Mouse (Mus musculus): Measurements from ENCODE around the gene Auh.

The Auh gene

DNA sequence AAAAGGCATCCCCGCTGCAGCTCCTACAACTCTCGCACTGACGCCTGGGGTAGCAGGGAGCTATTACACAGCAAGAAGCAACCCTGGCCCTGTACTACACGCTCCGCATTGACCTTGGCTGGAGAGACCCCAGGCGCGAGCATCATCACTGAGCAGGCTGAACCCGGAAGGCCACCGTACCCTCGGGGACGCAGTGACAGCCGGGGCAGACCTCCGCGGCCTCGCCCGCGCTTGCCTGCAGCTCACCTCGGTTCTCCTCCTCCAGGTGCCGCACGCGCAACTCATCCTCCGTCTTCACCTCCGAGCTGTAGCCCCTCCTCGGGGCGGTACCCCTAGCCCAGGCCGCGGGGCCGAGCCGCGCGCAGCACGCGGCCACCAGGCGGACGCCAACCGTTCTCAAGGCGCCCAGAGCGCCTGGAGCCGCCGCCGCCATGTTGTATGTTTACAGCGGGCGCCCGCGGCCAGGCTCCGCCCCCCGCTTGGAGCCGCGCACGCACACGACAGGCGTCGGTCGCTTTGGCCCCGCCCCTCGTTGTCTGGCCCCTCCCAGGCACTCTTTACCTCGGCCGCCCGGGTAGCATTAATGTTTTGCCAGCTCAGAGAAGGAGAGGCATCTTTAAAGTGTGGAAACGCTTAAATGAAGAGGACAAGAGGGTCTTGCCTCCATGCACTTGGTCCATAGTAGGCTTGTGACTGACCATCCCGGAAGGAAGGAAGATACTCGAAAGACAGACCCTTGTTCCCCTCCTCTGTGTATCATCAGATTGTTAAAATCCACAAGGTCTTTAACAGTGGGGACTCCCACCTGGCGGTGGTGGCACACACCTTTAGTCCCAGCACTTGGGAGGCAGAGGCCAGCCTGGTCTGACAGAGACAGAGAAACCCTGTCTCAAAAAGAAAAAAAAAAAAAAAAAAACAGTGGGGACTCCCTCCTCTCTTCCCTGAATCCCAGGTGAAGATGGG, at the start of gene Auh:
Gene Auh (minus strand): TSS at position 473 of the 963 bp plus-strand sequence.
- in situ Hi-C loops (cut with MboI, MseI) = no loop called here

DNA sequence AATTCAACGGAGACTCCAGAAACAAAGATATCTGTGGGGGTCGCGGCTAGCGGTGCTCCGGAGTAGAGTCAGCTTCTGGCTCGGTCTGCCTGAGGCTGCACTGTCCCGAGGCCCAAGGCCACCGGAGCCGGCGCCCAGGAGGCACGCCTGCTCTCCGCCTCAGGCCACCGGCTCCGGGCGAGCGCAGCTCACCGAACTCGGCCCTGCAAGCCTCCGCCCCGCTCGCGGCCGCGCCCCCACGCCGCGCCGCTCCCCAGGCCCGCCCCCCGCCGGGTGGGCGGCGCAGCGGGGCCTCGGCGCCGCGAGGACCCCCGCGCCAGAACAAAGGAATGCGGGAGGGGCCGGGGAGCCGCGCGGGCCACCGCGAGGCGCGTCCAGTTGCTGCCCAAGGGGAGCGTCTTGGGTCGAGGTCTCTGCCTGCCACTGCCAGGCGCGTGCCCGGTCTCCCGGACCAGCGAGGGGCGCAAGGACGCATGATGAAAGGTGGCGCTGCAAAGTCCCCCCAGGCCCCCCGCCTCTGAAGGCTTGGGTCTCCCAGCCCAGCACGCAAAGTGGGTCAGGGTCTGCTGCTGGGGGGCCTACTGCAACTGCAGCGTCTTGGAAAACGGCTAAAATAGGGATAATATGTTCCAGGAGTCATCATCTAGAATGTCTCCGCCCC, 49.0 kb upstream of the Auh start:
- in situ Hi-C loops (cut with MboI, MseI) = no loop called here

DNA sequence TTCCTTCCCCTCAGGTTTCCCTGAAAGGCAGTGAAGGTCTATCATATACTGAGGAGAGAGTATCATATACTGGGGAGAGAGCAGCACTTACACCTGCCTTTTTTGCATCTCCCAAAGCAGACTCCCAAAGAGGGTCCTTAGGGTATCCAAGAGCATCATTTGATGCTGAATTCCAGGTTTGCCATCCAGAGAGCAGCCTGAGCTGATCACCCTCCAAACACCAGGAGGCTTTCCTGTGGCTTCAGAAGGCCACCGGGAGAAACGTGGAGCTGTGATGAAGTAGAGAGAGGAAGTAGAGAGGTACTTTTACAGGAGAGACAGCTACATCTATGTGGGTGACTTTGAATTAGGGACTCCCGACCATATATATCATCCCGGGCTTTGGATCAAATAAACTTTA, 48.3 kb upstream of the Auh start:
- in situ Hi-C loops (cut with MboI, MseI) = no loop called here

DNA sequence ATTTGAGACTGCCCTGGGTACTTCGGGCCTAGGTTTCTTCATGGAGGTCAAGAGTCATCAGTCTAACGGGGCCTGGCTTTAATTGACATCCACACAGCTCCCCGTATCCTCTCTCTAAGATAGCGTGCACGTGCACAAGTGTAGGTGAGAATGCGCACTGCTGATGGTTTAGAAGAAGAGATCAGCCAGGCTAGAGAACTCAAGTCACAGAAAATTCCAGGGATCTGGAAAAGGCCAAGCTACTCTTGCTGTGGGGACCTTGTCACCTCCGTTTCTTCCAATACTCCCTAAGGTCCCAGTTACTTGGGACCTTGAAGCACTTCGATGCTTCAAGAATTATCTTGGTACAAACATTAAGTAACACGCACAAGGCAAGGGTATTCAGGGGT, 47.7 kb upstream of the Auh start:
- in situ Hi-C loops (cut with MboI, MseI) = no loop called here

DNA sequence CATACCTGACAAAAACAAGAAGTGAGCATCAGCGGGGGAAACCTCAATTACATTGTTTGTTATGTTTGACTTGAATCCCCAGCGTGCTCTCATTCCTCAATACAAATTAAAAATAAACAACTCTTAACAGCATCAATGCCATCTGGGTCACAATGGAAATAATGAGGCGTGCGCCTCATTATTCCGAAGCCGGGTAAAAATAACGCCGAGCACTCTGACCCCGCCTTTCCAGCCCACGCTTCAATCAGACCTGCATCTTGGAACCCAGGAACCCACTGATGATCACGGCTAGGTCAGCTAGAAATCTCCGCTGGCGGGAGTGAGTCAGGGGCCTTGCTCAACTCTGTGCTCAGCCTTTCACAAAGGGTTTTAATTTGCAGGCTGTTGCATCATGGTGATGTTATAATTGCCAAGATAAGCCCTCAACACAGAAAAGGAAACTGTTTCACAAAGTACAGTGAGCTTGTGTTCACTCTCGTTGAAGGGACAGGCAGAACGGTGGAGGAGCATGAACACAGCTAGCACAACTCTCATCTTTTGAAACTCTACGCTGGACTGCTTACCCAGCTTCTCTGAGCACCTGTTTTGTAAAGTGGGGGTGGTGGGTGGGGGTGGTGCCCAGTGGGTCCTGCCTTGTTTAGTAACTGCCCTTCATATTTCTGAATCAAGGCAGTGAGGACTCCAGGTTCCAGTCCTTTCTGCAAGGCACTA, 47.2 kb upstream of the Auh start:
- in situ Hi-C loops (cut with MboI, MseI) = no loop called here

DNA sequence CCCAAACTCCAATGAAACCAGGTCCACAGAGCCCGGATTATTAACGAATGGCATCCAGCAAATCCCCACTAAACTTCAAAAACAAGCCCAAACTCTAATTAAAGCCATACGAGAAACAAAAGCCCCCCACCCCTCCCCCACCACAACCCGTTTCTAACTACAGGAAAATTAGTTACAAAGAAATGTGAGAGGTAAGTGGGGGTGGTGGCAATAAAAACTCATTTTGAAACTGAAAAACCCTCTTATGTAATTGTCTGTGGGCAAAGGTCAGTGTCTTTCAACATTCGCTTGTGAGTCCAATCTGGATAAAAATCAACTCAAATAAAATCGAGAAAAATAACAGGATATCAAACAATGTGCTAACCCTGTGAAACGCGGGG, 46.6 kb upstream of the Auh start:
- in situ Hi-C loops (cut with MboI, MseI) = no loop called here

DNA sequence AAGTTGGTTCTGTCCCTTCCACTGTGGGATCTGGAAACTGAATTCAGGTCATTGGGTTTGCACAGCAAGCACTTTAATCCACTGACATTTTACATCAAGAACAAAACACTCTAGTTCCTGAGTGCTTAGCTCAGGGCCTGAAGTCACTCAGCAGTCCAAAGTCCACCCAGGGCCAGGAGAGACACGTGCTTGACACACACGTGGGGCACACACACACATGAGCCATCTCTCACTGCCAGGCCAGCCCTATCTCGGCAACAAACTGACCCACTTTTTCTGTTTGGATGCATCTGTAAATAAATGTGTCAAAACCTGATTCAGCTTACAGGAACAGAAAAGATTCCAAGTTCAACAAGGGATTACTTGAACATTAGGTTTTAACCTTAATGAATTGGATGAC, 45.2 kb upstream of the Auh start:
- in situ Hi-C loops (cut with MboI, MseI) = no loop called here

DNA sequence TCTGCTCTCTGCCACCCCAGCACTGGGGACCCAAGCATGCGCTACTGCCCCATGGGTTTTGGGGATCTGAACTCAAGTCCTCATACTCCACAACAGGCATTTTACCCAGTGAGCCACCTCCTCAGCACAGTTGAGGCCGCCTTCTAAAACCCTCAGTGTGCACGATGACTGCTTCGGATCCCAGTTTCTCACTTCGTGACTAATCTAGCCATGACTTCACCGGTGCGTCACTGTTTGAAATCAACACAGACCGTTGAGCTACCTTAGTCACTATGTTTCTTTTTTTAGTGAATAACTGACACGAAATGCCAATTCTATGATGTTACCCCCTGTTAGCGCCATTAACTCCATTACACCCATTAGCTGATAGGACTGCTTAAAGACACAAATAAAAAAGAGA, 43.9 kb upstream of the Auh start:
- in situ Hi-C loops (cut with MboI, MseI) = no loop called here

DNA sequence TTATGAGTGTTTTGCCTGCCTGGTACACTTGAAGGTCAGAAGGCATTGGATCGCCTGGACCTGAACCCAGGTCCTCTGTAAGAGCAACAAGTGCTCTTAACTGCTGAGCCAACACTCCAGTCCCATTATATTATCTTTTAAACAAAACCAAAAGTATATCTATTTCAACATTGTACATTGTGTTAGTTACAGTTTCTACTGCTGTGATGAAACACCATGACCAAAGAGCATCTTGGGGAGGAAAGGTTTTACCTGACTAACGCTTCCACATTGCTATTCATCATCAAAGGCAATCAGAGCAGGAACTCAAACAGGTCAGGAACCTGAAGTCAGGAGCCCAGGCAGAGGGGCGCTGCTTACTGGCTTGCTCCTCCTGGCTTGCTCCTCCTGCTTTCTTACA, 43.1 kb upstream of the Auh start:
- in situ Hi-C loops (cut with MboI, MseI) = no loop called here

DNA sequence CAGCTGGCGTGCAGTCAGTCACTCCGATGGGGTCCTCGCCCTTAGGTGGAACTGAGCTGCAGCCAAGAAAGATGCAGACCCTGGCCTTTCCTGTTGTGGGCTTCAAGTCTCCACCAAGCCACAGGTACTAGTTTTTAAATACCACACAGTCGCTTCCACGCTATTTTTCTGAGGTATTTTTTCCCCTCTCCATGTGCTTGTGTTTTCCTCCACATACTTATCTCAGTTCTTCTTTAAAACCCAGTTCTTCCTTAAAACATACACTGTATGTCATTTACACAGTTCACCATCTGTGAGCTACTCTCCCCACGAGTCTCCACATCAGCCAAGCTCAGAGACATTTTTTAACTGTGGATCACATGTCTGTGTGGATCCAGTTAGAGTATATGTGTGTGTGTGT, 41.4 kb upstream of the Auh start:
- in situ Hi-C loops (cut with MboI, MseI) = no loop called here

DNA sequence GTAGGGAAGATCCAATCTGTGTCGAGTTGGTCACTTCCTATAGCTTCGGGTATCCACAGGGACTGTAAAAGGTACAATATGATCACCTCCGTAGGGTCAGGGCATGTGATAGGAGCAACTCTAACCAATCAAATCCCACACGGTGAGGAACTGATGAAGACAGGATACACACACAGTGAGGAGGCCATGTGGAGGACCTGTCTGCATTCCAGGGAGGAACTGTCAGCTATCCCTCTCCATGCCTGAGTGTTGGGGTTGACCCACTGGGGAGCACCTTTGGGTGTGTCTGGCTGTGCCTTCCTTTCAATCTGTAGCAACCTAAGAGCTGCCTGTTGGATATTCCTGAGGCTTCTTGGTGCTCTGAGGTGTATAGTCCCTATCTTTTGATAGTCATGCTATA, 33.4 kb upstream of the Auh start:
- in situ Hi-C loops (cut with MboI, MseI) = no loop called here

DNA sequence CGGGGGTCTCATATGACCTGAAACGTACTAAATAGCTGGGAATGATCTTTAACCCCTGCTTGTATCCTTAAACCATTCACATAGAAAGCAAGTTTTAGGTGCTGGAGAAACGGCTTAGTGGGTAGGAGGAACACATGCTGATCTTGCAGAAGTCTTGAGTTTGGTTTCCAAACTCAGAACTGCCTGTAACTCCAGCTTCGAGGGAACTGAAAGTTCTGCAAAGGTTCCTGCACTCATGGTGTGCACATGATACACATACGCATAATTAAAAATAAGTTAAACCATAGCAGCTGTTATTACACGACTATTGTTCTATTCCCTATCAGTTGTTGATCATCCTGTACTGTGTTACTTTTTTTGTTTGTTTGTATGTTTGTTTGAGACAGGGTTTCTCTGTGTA, 32.9 kb upstream of the Auh start:
- in situ Hi-C loops (cut with MboI, MseI) = no loop called here

DNA sequence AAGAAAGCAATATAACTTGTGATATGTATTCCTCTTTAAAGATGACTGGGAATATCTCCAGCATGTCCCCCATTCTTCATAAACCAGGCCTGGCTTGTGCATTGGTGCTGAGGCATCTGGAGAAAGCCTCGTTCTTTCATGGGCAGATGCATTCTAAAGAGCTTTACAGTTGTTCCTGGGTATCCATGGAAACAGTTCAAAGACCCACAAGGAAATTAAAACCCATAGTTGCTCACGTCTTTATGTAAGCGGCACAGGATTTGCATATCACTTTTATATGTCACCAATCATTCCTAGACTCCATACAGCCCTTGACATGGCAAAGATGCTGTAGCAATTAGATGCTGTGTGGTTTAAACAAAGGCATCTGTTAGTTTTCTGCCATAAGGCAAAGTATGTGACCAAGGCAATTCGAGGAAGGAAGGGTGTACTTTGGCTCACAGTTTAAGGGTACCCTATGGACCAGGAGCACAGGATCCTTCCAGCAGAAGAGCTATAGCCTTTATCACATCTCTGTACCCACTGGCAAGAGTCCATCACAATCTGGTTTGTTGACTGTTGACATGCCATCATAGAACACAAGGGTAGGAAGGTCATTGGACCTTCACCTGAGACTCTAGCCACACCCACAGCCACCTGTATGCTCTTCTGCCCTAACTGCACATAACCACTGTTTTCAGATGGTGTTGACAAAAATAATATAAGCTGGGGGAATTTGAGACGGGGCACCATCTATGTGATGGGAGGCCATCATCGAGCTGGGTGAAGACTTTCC, 24.5 kb upstream of the Auh start:
- in situ Hi-C loops (cut with MboI, MseI) = no loop called here

DNA sequence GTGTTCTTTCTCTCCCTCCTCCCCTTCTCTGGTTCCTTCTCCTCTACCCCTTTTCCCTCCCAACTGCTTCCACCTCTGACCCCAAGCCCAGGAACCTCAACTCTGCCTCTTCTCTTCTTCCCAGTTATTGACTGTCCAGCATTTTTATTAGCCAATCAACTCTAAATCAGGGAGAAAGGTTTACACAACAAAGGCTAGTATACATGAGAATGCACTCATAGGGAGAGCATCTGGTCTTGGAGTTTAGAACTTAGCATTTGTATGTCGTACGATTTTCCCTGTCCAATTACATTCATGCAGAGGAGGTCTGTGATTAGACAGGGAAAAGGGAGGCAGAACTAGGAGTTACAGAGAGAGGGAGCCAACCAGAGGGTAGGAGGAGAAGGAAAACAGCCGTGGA, 19.7 kb upstream of the Auh start:
- in situ Hi-C loops (cut with MboI, MseI) = no loop called here

DNA sequence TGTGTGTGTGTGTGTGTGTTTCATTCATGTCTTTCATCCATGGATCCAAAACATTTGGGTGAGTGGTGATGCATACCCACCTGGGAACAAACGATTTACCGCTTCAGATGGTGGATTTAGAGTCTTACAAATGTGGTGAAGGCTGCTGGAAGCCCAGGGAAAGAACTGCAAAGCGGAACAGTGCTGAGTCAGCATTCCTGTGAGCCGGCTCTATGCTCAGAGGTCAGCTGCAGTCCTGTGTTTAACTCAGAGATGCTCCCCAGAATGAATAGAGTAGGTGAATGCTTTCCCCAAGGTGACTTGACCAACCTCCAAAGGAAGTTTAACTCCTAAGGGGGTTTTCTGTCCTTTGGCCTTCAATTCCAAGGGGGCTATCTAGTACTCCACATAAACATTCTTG, 18.1 kb upstream of the Auh start:
- in situ Hi-C loops (cut with MboI, MseI) = no loop called here

DNA sequence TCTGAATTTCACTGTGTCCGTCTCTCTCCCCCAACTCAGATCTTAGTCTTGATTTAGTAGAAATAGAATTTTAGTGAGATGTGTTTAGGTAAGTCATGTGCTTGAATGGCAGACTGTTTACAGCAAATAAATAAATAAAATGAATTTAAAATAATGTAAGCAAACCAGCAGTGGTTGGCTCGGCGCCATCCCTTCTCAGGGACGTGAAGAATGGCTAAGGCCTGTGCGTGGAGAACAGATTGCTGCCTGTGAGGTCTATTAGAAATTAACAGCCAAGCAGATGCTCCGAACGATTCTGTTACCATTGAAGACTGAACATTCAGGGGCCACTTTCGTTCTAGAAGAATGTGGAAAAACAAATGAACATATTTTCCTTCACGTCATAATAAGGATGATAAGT, 16.3 kb upstream of the Auh start:
- in situ Hi-C loops (cut with MboI, MseI) = no loop called here

DNA sequence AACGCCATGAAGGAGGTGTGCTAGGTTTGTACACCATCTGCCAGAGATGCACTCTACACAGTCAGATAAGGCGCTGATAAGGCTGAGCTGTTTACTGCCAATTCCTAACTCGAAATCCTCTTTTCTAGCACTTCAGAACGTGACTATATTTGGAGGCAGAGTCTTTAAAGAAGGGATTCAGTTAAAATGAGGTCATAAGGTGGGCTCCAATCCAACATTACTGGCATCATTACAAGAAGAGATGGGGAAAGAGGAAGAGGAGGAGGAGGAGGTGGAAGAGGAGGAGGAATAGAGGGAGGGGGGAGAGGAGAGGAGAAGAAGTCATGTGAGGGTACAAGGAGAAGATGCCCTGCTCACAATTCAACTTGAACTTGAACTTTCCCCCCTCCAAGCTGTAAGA, 14.6 kb upstream of the Auh start:
- in situ Hi-C loops (cut with MboI, MseI) = no loop called here

DNA sequence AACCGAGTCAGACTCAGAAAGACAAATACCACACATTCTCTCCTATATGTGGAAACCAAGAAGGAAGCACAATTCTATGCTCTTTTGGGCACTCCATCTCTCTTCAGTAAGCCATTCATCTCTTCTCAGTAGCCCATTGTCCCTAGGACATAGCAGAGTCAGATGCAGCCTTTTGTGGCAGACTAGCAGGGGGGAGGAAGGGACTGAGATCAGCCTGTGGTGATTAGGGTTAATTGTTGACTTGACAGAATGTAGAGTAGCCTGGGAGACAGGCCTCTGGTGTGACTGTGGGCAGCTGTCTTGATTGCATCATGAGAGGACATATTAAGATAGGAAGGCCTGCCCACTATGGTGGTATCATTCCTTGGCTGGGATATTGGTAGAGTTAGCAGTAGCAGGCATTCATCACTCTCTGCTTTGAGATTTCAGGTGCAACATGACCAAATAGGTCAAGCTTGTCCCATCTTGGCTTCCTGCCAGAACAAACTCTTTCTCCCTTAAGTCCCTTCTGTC, 13.5 kb upstream of the Auh start:
- in situ Hi-C loops (cut with MboI, MseI) = no loop called here

DNA sequence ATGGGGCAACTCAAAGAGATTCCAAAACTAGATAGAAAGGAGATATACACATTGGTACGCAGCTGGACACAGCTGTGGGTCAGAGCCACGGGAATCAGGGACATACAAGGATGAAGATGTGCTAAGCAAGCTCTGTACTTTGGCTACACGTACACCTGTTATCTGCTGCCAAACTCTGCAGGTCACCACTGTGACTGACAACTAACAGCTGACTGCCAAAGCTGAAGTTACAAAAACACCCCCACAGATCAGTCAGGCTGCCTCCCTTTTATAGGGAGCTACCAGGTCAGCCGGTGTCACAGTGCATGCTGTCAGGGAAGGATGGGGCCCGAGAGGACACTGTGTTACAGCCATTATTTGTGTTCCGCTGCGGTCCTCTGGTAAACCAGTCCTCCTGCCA, 11.5 kb upstream of the Auh start:
- in situ Hi-C loops (cut with MboI, MseI) = no loop called here

DNA sequence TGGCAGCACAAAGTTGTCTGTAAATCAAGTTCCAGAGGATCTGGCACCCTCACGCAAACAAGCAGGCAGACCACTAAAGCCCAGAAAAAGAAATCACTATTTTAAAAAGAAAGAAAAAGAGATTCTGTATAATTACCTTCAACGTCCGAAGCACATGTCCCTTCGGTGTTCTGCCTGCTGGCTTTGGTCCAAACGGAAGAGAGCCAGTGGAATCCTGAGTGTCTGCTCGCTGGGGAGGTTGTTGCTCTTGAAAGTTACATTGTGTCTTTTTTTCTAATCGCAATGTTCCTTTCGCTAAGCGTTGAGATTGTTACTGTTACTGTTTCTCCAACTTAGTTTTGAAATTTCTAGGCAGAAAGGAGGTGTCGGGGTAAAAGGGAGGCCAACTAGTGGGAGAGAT, 1.1 kb upstream of the Auh start:
- in situ Hi-C loops (cut with MboI, MseI) = no loop called here

DNA sequence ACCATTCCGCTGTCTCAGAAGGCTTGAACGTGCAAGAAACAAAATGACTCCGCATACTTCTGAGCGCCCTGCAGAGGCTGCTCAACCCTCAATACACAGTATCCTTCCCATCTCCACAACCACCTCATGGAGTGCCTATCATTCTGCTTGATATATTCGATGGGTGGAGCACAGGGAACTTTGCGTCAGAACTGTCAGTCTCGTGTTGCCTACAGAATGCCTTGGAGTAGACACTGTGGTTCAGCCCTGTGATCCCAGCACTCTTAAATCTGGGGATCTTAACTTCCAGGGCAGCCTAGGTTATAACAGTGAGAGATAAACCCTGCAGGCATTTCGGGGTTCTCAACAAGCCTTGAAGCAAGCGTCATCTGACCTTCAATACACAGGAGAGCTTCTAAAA, 1.1 kb downstream of the Auh start:
- in situ Hi-C loops (cut with MboI, MseI) = no loop called here

DNA sequence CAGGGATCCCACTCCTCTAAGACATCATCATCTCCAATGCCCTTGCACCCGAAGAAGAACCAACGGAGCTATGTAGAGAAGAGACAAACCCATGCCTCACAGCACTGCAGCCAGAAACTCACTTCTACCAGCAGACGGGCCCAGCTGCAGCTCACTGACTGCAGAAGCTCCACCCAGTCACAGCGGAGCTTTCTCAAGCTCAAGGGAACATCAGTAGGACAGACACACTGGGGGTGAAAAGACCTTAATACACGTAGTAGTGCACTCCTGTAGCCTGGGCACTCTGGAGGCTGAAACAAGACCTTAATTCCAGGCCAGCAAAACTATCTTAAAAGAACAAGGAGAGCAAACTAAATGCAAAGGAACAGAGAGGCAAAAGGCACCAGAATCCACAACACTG, 5.0 kb downstream of the Auh start:
- in situ Hi-C loops (cut with MboI, MseI) = loop anchor here (5.0 kb wide), 1 partner anchor 58 kb away; the partner anchor contains the start of gene Nfil3
